Mouse (Mus musculus) megakaryocyte, embryonic 14.5 days (primary cell): ENCODE measurements around the gene Camsap1.

Experiments
- FLI1 ChIP-seq: IDR thresholded peaks from 2 replicates; pipeline ENCODE4 v1.6.1; 2012; ENCODE audit warnings: low read length, inconsistent platforms, mixed read lengths
- GATA1 ChIP-seq: IDR thresholded peaks from 3 replicates; pipeline ENCODE4 v1.6.1; 2012; ENCODE audit warnings: mixed read lengths, low read length, inconsistent platforms, borderline replicate concordance

GRCm38 (mm10) chr2:25877736-25878268 is 105.3 kb downstream of the Camsap1 start:
- TF ChIP-seq GATA1 (no peak), FLI1 (no peak)
